Mouse (Mus musculus) embryonic facial prominence, embryonic 15.5 days (tissue): ENCODE measurements around the gene Il17d. TPM values are rescaled to one million over a fixed set of nuclear protein-coding genes. Genes with fewer than 3 reads are reported as not detected.

Experiments used
- ATAC-seq: fragments of 200-750 bp; cut with Nextera tagmentation; 2 replicates; pipeline ENCODE4 v1.8.0; 2017; ENCODE audit warnings: low read depth, moderate TSS enrichment; ENCODE audit not compliant: insufficient number of reproducible peaks, low FRiP score, low TSS enrichment
- H3K27ac ChIP-seq: fragments of 300-500 bp; sonication (generic); replicated peaks from 2 replicates; pipeline ENCODE4 v1.5.1; 2015; ENCODE audit warnings: mild to moderate bottlenecking, inconsistent platforms
- H3K27me3 ChIP-seq: fragments of 300-500 bp; sonication (generic); 2 replicates; pipeline ENCODE4 v1.6.1; 2015; ENCODE audit warnings: inconsistent platforms
- H3K36me3 ChIP-seq: fragments of 300-500 bp; sonication (generic); 2 replicates; pipeline ENCODE4 v1.6.1; 2015; ENCODE audit warnings: mild to moderate bottlenecking, inconsistent platforms
- H3K4me1 ChIP-seq: fragments of 300-500 bp; sonication (generic); 2 replicates; pipeline ENCODE4 v1.6.1; 2015; ENCODE audit warnings: inconsistent platforms
- H3K4me2 ChIP-seq: fragments of 300-500 bp; sonication (generic); replicated peaks from 2 replicates; pipeline ENCODE4 v1.6.1; 2015; ENCODE audit warnings: mild to moderate bottlenecking, inconsistent platforms
- H3K4me3 ChIP-seq: fragments of 300-500 bp; sonication (generic); replicated peaks from 2 replicates; pipeline ENCODE4 v1.5.1; 2015; ENCODE audit warnings: mild to moderate bottlenecking, inconsistent platforms
- H3K9ac ChIP-seq: fragments of 300-500 bp; sonication (generic); 2 replicates; pipeline ENCODE4 v1.6.1; 2015; ENCODE audit warnings: inconsistent platforms
- H3K9me3 ChIP-seq: fragments of 300-500 bp; sonication (generic); replicated peaks from 2 replicates; pipeline ENCODE4 v1.6.1; 2016; ENCODE audit warnings: inconsistent platforms
- WGBS: fragments of 180-500 bp; shearing (Covaris S2); methylation state at CpG from one replicate; pipeline ENCODE4 v1.1.7; 2015; 5-methylcytosine and 5-hydroxymethylcytosine counted together
- polyA plus RNA-seq: library from polyadenylated mRNA; unstranded; fragments of >200 nt; fragmentation: Nextera tagmentation; extraction: Ambion mirVana; gene quantifications from 2 replicates; pipeline ENCODE4 v1.2.1, GENCODE M21; 2015

The Il17d gene
- polyA plus RNA-seq, 1 experiment from 2014 or later: 5.9 TPM

GRCm38 (mm10) chr14:57525388-57526049 is 942 bp downstream of the Il17d start:
- peak overlapping the region; percentile 71 for H3K27ac ChIP-seq
- peak; percentile 87 for ATAC-seq
- H3K4me2 ChIP-seq: peak overlapping the region; percentile 93
- peak overlapping the region; percentile 48 for H3K9ac ChIP-seq
- peaks cover 11% of the 10 kb centered on the region; the same call in 1 of the 2 replicates for H3K4me1 ChIP-seq
- no peaks in the 10 kb centered on the region for H3K36me3 ChIP-seq
- no peaks in the 10 kb centered on the region for H3K27me3 ChIP-seq
- WGBS: 2% methylated on average over 60 of the region's 60 CpGs
- peak overlapping the region; percentile 75 for H3K4me3 ChIP-seq
- no peaks in the 10 kb centered on the region for H3K9me3 ChIP-seq

- H3K36me3 ChIP-seq: no peaks in the 10 kb centered on the region
- H3K27me3 ChIP-seq: no peaks in the 10 kb centered on the region
- WGBS: 54% methylated on average over 10 of the region's 10 CpGs
- peak overlapping the region; percentile 93 for H3K4me2 ChIP-seq
- no peak for ATAC-seq
- H3K4me3 ChIP-seq: peak overlapping the region; percentile 75
- H3K4me1 ChIP-seq: peaks cover 11% of the 10 kb centered on the region; the same call in 1 of the 2 replicates
- H3K9ac ChIP-seq: no peak overlapping the region
- no peaks in the 10 kb centered on the region for H3K9me3 ChIP-seq
- no peak overlapping the region for H3K27ac ChIP-seq
Observed at GRCm38 (mm10) chr14:57526050-57526623, 1.6 kb downstream of the Il17d start.

- Histone ChIP-seq H3K27me3 (no peaks in the 10 kb centered on the region), H3K4me1 (peaks cover 11% of the 10 kb centered on the region; the same call in 1 of the 2 replicates), H3K27ac (no peak overlapping the region), H3K9ac (no peak overlapping the region), H3K4me2 (no peak overlapping the region), H3K9me3 (no peaks in the 10 kb centered on the region), H3K4me3 (no peak overlapping the region), H3K36me3 (no peaks in the 10 kb centered on the region)
- no peak for ATAC-seq
- 45% methylated on average over 7 of the region's 7 CpGs for WGBS
Observed at GRCm38 (mm10) chr14:57527122-57527521, 2.5 kb downstream of the Il17d start.

GRCm38 (mm10) chr14:57527598-57527997 is 3.0 kb downstream of the Il17d start:
- H3K4me3 ChIP-seq: no peak overlapping the region
- H3K4me2 ChIP-seq: no peak overlapping the region
- H3K9ac ChIP-seq: no peak overlapping the region
- H3K4me1 ChIP-seq: peaks cover 11% of the 10 kb centered on the region; the same call in 1 of the 2 replicates
- H3K36me3 ChIP-seq: no peaks in the 10 kb centered on the region
- no peaks in the 10 kb centered on the region for H3K27me3 ChIP-seq
- WGBS: 43% methylated on average over 2 of the region's 2 CpGs
- no peak for ATAC-seq
- H3K9me3 ChIP-seq: no peaks in the 10 kb centered on the region
- no peak overlapping the region for H3K27ac ChIP-seq

GRCm38 (mm10) chr14:57529086-57529785 is 4.7 kb downstream of the Il17d start:
- 58% methylated on average over 10 of the region's 10 CpGs for WGBS
- Histone ChIP-seq H3K27me3 (no peaks in the 10 kb centered on the region; the same call in 1 of the 2 replicates), H3K9me3 (no peaks in the 10 kb centered on the region), H3K4me1 (peaks cover 17% of the 10 kb centered on the region), H3K36me3 (no peaks in the 10 kb centered on the region), H3K27ac (no peak overlapping the region), H3K4me3 (no peak overlapping the region), H3K4me2 (no peak overlapping the region), H3K9ac (no peak overlapping the region)
- ATAC-seq: no peak

- H3K4me3 ChIP-seq: no peak overlapping the region
- no peaks in the 10 kb centered on the region; the same call in 1 of the 2 replicates for H3K27me3 ChIP-seq
- no peaks in the 10 kb centered on the region for H3K9me3 ChIP-seq
- H3K36me3 ChIP-seq: no peaks in the 10 kb centered on the region
- H3K9ac ChIP-seq: no peak overlapping the region
- peaks cover 20% of the 10 kb centered on the region for H3K4me1 ChIP-seq
- H3K27ac ChIP-seq: no peak overlapping the region
- 62% methylated on average over 5 of the region's 5 CpGs for WGBS
- no peak for ATAC-seq
- H3K4me2 ChIP-seq: no peak overlapping the region
Observed at GRCm38 (mm10) chr14:57529786-57530515, 5.4 kb downstream of the Il17d start.

- Histone ChIP-seq H3K9me3 (no peaks in the 10 kb centered on the region), H3K36me3 (no peaks in the 10 kb centered on the region), H3K4me2 (no peak overlapping the region), H3K27me3 (no peaks in the 10 kb centered on the region; the same call in 1 of the 2 replicates), H3K9ac (no peak overlapping the region), H3K4me3 (no peak overlapping the region), H3K27ac (no peak overlapping the region), H3K4me1 (peaks cover 31% of the 10 kb centered on the region)
- no peak for ATAC-seq
- WGBS: 85% methylated on average over 3 of the region's 3 CpGs
Observed at GRCm38 (mm10) chr14:57532577-57532976, 8.0 kb downstream of the Il17d start.

- Histone ChIP-seq H3K4me2 (no peak overlapping the region), H3K9me3 (no peaks in the 10 kb centered on the region), H3K27me3 (no peaks in the 10 kb centered on the region; the same call in 1 of the 2 replicates), H3K27ac (no peak overlapping the region), H3K36me3 (no peaks in the 10 kb centered on the region), H3K4me1 (peaks cover 37% of the 10 kb centered on the region), H3K4me3 (no peak overlapping the region), H3K9ac (no peak overlapping the region)
- WGBS: 43% methylated on average over 3 of the region's 3 CpGs
- no peak for ATAC-seq
Observed at GRCm38 (mm10) chr14:57533214-57533613, 8.6 kb downstream of the Il17d start.

- no peaks in the 10 kb centered on the region; the same call in 1 of the 2 replicates for H3K27me3 ChIP-seq
Observed at GRCm38 (mm10) chr14:57533841-57534240, 9.3 kb downstream of the Il17d start.

GRCm38 (mm10) chr14:57534346-57534745 is 9.8 kb downstream of the Il17d start:
- H3K9ac ChIP-seq: no peak overlapping the region
- no peak overlapping the region for H3K27ac ChIP-seq
- ATAC-seq: no peak
- H3K4me3 ChIP-seq: no peak overlapping the region
- WGBS: 16% methylated on average over 5 of the region's 5 CpGs
- H3K4me2 ChIP-seq: no peak overlapping the region
- H3K4me1 ChIP-seq: peaks cover 40% of the 10 kb centered on the region
- H3K9me3 ChIP-seq: no peaks in the 10 kb centered on the region
- no peaks in the 10 kb centered on the region for H3K36me3 ChIP-seq
- H3K27me3 ChIP-seq: no peaks in the 10 kb centered on the region; the same call in 1 of the 2 replicates

More at GRCm38 (mm10) chr14:57533841-57534240, 9.3 kb downstream of the Il17d start:
- ATAC-seq: no peak
- no peak overlapping the region for H3K4me2 ChIP-seq
- no peak overlapping the region for H3K9ac ChIP-seq
- peaks cover 40% of the 10 kb centered on the region for H3K4me1 ChIP-seq
- WGBS: 25% methylated on average over 11 of the region's 11 CpGs
- H3K36me3 ChIP-seq: no peaks in the 10 kb centered on the region
- no peak overlapping the region for H3K27ac ChIP-seq
- no peak overlapping the region for H3K4me3 ChIP-seq
- no peaks in the 10 kb centered on the region for H3K9me3 ChIP-seq

GRCm38 (mm10) chr14:57534961-57535360 is 10.4 kb downstream of the Il17d start:
- Histone ChIP-seq H3K36me3 (no peaks in the 10 kb centered on the region), H3K4me3 (no peak overlapping the region), H3K4me1 (peaks cover 40% of the 10 kb centered on the region), H3K27ac (peak overlapping the region; percentile 49; the same call in 1 of the 2 replicates), H3K4me2 (no peak overlapping the region; the same call in 1 of the 2 replicates), H3K27me3 (no peaks in the 10 kb centered on the region; the same call in 1 of the 2 replicates), H3K9me3 (no peaks in the 10 kb centered on the region), H3K9ac (no peak overlapping the region)
- ATAC-seq: no peak
- 16% methylated on average over 8 of the region's 8 CpGs for WGBS
